Mouse (Mus musculus): ENCODE measurements at regions not wholly inside any gene's neighbourhood (a gene's known extent, or its start where the extent isn't known, plus 50 kb on each side); places are given as distances from the start of the nearest gene placed in this dataset.

DNA sequence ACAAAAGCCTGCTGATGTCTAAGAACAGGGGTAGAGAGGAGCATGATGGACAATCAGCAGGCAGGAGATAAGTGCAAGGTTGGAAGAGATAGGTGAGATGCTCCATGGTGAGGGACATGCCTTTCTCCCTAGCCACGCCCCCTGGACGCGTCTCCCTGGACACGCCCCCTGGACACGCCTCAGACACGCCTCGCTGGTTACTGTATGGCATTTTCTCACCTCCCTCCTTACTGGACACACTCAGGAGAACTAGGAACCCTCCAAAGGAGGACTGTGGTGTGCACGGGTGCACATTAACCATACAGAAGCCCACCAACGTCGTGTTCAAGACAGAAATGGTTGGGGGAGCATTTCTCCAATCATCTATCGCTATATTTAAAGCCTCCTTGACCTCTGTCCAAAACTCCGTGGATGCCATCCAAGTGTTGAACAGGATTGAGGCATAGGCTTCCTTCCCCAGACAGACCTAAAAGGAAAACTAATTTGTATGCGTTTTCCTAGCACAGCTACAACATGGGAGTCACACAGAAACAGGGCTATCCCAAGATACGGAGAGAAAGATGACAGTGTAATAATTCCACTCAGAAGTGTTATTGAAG lies 168.4 kb upstream of the Fam19a5 start:
- Histone ChIP-seq H3K27ac (ENCODE audit: control insufficient read depth, insufficient read depth, low read length) (no peak overlapping the region), H3K36me3 (ENCODE audit: control insufficient read depth, insufficient read depth, low read length) (no peaks in the 10 kb centered on the region), H3K27me3 (ENCODE audit: control insufficient read depth, insufficient read depth, low read length) (no peaks in the 10 kb centered on the region), H3K4me3 (ENCODE audit: control insufficient read depth, insufficient read depth, low read length) (no peak overlapping the region), H3K4me1 (replicated peaks; ENCODE audit: control insufficient read depth, insufficient read depth, low read length) (no peaks in the 10 kb centered on the region)
- 89% methylated on average over 14 of the region's 14 CpGs for WGBS
- no peak for TF ChIP-seq POLR2A (IDR thresholded peaks at IDR 0.05; ENCODE audit: control insufficient read depth, extremely low read depth, insufficient read depth, low read length, poor library complexity)
- no peak for TF ChIP-seq CTCF (IDR thresholded peaks at IDR 0.05; ENCODE audit: borderline replicate concordance, control insufficient read depth, extremely low read depth, insufficient read depth, low read length, poor library complexity)
- DNase-seq: no peak

- Histone ChIP-seq H3K27me3 (ENCODE audit: control insufficient read depth, insufficient read depth, low read length) (no peaks in the 10 kb centered on the region), H3K36me3 (ENCODE audit: control insufficient read depth, insufficient read depth, low read length) (no peaks in the 10 kb centered on the region), H3K4me3 (ENCODE audit: control insufficient read depth, insufficient read depth, low read length) (no peak overlapping the region), H3K27ac (ENCODE audit: control insufficient read depth, insufficient read depth, low read length) (no peak overlapping the region), H3K4me1 (replicated peaks; ENCODE audit: control insufficient read depth, insufficient read depth, low read length) (no peaks in the 10 kb centered on the region)
- TF ChIP-seq POLR2A (IDR thresholded peaks at IDR 0.05; ENCODE audit: control insufficient read depth, extremely low read depth, insufficient read depth, low read length, poor library complexity) (no peak), CTCF (IDR thresholded peaks at IDR 0.05; ENCODE audit: borderline replicate concordance, control insufficient read depth, extremely low read depth, insufficient read depth, low read length, poor library complexity) (no peak)
- WGBS: 62% methylated on average over 6 of the region's 6 CpGs
- DNase-seq: no peak
These were observed 160.4 kb upstream of the Fam19a5 start for GRCm38 (mm10) chr15:87383551-87384265.

- Histone ChIP-seq H3K27me3 (ENCODE audit: control insufficient read depth, insufficient read depth, low read length) (no peaks in the 10 kb centered on the region), H3K36me3 (ENCODE audit: control insufficient read depth, insufficient read depth, low read length) (no peaks in the 10 kb centered on the region), H3K4me3 (ENCODE audit: control insufficient read depth, insufficient read depth, low read length) (no peak overlapping the region), H3K27ac (ENCODE audit: control insufficient read depth, insufficient read depth, low read length) (no peak overlapping the region), H3K4me1 (replicated peaks; ENCODE audit: control insufficient read depth, insufficient read depth, low read length) (no peaks in the 10 kb centered on the region)
- no peak for DNase-seq
- 84% methylated on average over 13 of the region's 13 CpGs for WGBS
- TF ChIP-seq CTCF (IDR thresholded peaks at IDR 0.05; ENCODE audit: borderline replicate concordance, control insufficient read depth, extremely low read depth, insufficient read depth, low read length, poor library complexity) (no peak), POLR2A (IDR thresholded peaks at IDR 0.05; ENCODE audit: control insufficient read depth, extremely low read depth, insufficient read depth, low read length, poor library complexity) (no peak)
These were observed 159.6 kb upstream of the Fam19a5 start for GRCm38 (mm10) chr15:87384279-87385066.

GRCm38 (mm10) chr15:87386513-87386983 lies 157.6 kb upstream of the Fam19a5 start:
- 92% methylated on average over 6 of the region's 6 CpGs for WGBS
- Histone ChIP-seq H3K27ac (ENCODE audit: control insufficient read depth, insufficient read depth, low read length) (no peak overlapping the region), H3K4me3 (ENCODE audit: control insufficient read depth, insufficient read depth, low read length) (no peak overlapping the region), H3K36me3 (ENCODE audit: control insufficient read depth, insufficient read depth, low read length) (no peaks in the 10 kb centered on the region), H3K4me1 (replicated peaks; ENCODE audit: control insufficient read depth, insufficient read depth, low read length) (no peaks in the 10 kb centered on the region), H3K27me3 (ENCODE audit: control insufficient read depth, insufficient read depth, low read length) (no peaks in the 10 kb centered on the region)
- DNase-seq: no peak
- no peak for TF ChIP-seq CTCF (IDR thresholded peaks at IDR 0.05; ENCODE audit: borderline replicate concordance, control insufficient read depth, extremely low read depth, insufficient read depth, low read length, poor library complexity)
- TF ChIP-seq POLR2A (IDR thresholded peaks at IDR 0.05; ENCODE audit: control insufficient read depth, extremely low read depth, insufficient read depth, low read length, poor library complexity): no peak

DNA sequence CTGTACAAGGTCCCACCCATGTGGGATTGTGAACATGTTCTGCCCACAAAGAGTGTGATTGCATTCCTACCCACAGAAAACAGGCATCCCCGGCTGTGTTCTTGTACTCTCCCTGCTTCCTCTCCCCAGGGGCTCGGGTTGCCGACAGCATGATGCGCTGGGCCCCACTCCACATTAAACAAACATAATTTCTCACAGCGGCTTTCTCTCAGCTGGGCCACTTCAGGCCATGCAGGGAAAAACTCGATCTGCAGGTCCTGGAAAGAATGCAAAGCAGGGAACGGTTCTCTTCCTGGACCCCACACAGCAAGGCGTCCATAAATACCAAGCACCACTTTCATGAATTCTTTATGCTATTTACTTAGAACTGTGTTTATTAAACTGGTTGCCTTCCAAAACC lies 152.7 kb upstream of the Fam19a5 start:
- no peak for TF ChIP-seq CTCF (IDR thresholded peaks at IDR 0.05; ENCODE audit: borderline replicate concordance, control insufficient read depth, extremely low read depth, insufficient read depth, low read length, poor library complexity)
- no peak for TF ChIP-seq POLR2A (IDR thresholded peaks at IDR 0.05; ENCODE audit: control insufficient read depth, extremely low read depth, insufficient read depth, low read length, poor library complexity)
- no peak overlapping the region for H3K27ac ChIP-seq (ENCODE audit: control insufficient read depth, insufficient read depth, low read length)
- H3K36me3 ChIP-seq (ENCODE audit: control insufficient read depth, insufficient read depth, low read length): no peaks in the 10 kb centered on the region
- no peaks in the 10 kb centered on the region for H3K27me3 ChIP-seq (ENCODE audit: control insufficient read depth, insufficient read depth, low read length)
- DNase-seq: no peak
- H3K4me3 ChIP-seq (ENCODE audit: control insufficient read depth, insufficient read depth, low read length): no peak overlapping the region
- no peaks in the 10 kb centered on the region for H3K4me1 ChIP-seq (replicated peaks; ENCODE audit: control insufficient read depth, insufficient read depth, low read length)
- WGBS: 75% methylated on average over 8 of the region's 8 CpGs

DNA sequence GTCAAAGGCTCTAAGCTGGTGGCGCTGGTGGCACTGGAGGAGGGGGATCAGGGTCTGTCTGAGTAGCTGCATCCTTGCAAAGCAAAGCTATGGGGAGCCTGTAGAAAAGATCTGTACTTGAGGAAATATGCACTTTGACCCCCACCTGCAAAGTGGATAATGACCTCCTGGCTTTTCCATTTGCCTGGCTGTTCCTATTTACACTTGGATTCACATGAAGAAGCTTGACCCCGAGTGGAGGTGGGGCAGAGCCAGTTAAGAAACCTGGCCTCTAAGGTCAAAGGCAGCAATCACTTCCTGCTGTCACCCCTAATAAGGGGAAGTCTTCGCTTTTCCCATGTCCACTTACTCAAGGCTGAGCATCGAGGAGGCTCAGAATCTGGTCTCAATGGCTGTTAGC lies 145.7 kb upstream of the Fam19a5 start:
- H3K4me3 ChIP-seq (ENCODE audit: control insufficient read depth, insufficient read depth, low read length): no peak overlapping the region
- H3K36me3 ChIP-seq (ENCODE audit: control insufficient read depth, insufficient read depth, low read length): no peaks in the 10 kb centered on the region
- DNase-seq: no peak
- TF ChIP-seq CTCF (IDR thresholded peaks at IDR 0.05; ENCODE audit: borderline replicate concordance, control insufficient read depth, extremely low read depth, insufficient read depth, low read length, poor library complexity) (no peak), POLR2A (IDR thresholded peaks at IDR 0.05; ENCODE audit: control insufficient read depth, extremely low read depth, insufficient read depth, low read length, poor library complexity) (no peak)
- no peaks in the 10 kb centered on the region for H3K4me1 ChIP-seq (replicated peaks; ENCODE audit: control insufficient read depth, insufficient read depth, low read length)
- no peak overlapping the region for H3K27ac ChIP-seq (ENCODE audit: control insufficient read depth, insufficient read depth, low read length)
- 82% methylated on average over 4 of the region's 4 CpGs for WGBS
- H3K27me3 ChIP-seq (ENCODE audit: control insufficient read depth, insufficient read depth, low read length): no peaks in the 10 kb centered on the region

All from thymus, adult 2 months (tissue).